Mouse (Mus musculus) heart, postnatal 10 days (tissue): Measurements from ENCODE around the gene Chmp5. TPM values are rescaled to one million over a fixed set of nuclear protein-coding genes. Genes with fewer than 3 reads are reported as not detected.

Source experiments
- DNase-seq, 2 experiments: peaks; one replicate each; pipeline ENCODE4 v3.0.0; 2021
- intact Hi-C: fragments of 180-260 bp; cut with DNase I; formaldehyde crosslinking; loops from one replicate; pipeline ENCODE4 v1.15.1; 2025
- microRNA-seq, 2 experiments: library from miRNA; unstranded; fragments of <30 nt; microRNA quantifications; one replicate each; pipeline ENCODE4 v1.2.0; 2022
- total RNA-seq, 2 experiments: library from RNA; stranded (reverse); gene quantifications; 2 replicates each; pipeline ENCODE4 v1.2.3; 2021

Chmp5 gene
- total RNA-seq, 2 experiments from 2014 or later: 38.9 to 43.7 TPM

DNA sequence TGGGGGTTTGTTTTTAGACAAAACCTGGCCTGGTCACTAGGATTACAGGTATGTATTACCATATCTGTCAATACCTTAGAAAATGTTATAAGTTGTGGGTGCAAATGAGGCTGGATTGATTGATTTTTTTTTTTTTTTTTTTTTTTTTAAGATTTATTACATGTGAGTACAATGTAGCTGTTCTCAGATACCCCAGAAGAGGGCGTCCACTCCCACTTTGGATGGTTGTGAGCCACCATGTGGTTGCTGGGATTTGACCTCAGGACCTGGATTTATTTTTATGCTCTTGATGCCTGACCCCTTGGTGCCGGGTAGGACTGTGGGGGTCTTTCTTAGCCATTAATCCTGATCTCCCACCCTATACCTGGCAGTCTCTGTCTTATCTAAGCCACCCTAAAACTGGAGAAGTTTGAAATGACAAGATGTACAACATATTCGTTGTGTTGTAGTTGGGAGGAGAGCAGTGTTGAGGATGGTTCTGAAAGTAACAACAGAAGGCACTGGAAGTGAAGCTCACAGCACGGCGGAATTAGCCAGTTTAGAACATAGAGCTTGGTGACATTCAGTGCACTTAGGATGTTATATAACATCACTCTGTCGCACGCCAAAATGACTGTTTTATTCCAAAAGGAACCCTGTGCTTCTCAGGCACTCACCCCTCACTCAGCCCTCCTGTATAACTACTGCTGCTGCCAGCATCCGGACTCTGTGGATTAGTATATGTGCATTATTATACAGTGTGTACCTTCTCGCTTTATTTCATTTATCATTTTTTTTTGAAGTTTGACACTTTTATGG, 52.8 kb downstream of the Chmp5 start:
- DNase-seq: no peak
- intact Hi-C loops: no loop called here

DNA sequence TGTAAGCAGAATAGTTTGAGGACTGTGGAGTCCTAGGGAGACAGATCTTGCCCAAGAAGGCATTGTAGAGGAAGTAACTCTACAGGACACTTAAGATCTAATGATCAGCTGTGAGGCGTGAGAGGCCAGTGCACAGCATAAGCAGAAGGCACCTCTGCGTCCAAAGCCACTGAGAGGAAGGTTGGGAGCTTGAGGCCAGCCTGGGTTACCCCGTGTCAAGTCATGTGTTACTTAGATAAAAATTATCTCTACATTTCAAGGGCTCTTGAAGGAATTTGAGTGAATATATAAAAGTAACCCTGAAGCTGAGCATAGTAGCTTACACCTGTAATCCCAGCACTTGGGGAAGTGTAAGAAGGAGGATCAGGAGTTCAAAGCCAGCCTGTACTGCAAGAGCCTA, 65.1 kb downstream of the Chmp5 start:
- intact Hi-C loops: no loop called here
- DNase-seq: no peak

Small RNAs within 50 kb of the gene (microRNA-seq; reads per million reads assigned to microRNA genes)
- 0.35 to 0.71 reads per million in 2 experiments for gene Mir3094

Other genes starting within 250 kb of the Chmp5 start
- gene Aptx, start 245.2 kb upstream of the Chmp5 start, total RNA-seq: 10 to 100 TPM; 18.0 to 18.1 TPM
- 100 to 1,000 TPM in 1 of 2 experiments, 10 to 100 TPM in 1; 95.0 to 120 TPM for gene Dnaja1, start 226.3 kb upstream of the Chmp5 start, total RNA-seq
- gene Smu1, start 190.5 kb upstream of the Chmp5 start, total RNA-seq: 10 to 100 TPM; 38.7 to 40.8 TPM
- 100 to 1,000 TPM in 1 of 2 experiments, 10 to 100 TPM in 1; 95.5 to 103 TPM for gene B4galt1, start 94.4 kb upstream of the Chmp5 start, total RNA-seq
- gene Spink4, start 28.4 kb upstream of the Chmp5 start, total RNA-seq: 1 to 10 TPM; 1.1 to 2.1 TPM
- gene Bag1, start 113 bp upstream of the Chmp5 start, total RNA-seq: 100 to 1,000 TPM; 202 to 209 TPM
- 10 to 100 TPM; 27.7 to 30.5 TPM for gene Nfx1, start 22.5 kb downstream of the Chmp5 start, total RNA-seq
- 10 to 100 TPM; 35.0 to 36.4 TPM for gene Aqp7, start 99.7 kb downstream of the Chmp5 start, total RNA-seq
- gene Aqp3, start 149.8 kb downstream of the Chmp5 start, total RNA-seq: under 1 TPM in 1 of 2 experiments, not detected in 1; 0.53 TPM
- 10 to 100 TPM; 21.3 to 22.8 TPM for gene Nol6, start 176.0 kb downstream of the Chmp5 start, total RNA-seq
- gene Ube2r2, start 187.3 kb downstream of the Chmp5 start, total RNA-seq: 100 to 1,000 TPM; 123 to 137 TPM